Mouse (Mus musculus) MEL (cell line): ENCODE measurements around the gene Slc2a4. TPM values are rescaled to one million over a fixed set of nuclear protein-coding genes. Genes with fewer than 3 reads are reported as not detected.

Experiments used
- DNase-seq: peaks from one replicate; pipeline ENCODE4 v3.0.0; 2011; ENCODE audit warnings: low read depth, low spot score
- H3K27ac ChIP-seq: 2 replicates; pipeline ENCODE4 v1.5.1; 2012; ENCODE audit warnings: low read depth, mild to moderate bottlenecking, control low read depth, low read length, moderate library complexity; ENCODE audit not compliant: control insufficient read depth
- H3K27me3 ChIP-seq, 2 experiments: fragments of 150-350 bp in 1 of 2; sonication (generic) in 1 of 2; 2 replicates each; pipeline ENCODE4 v1.6.1; 2012; ENCODE audit warnings: low read length in 2 of 2, mild to moderate bottlenecking in 2 of 2, improper control_type of control experiment in 1 of 2, moderate library complexity in 1 of 2; ENCODE audit not compliant: insufficient read depth in 2 of 2, control insufficient read depth in 1 of 2
- H3K36me3 ChIP-seq, 2 experiments: 2 replicates each; pipeline ENCODE4 v1.6.1; 2012 to 2014; ENCODE audit warnings: low read length in 2 of 2, improper control_type of control experiment in 1 of 2, inconsistent platforms in 1 of 2, mild to moderate bottlenecking in 1 of 2; ENCODE audit not compliant: insufficient read depth in 2 of 2, control insufficient read depth in 1 of 2
- H3K4me1 ChIP-seq, 2 experiments: fragments of 150-350 bp in 1 of 2; sonication (generic) in 1 of 2; 2 replicates each; pipeline ENCODE4 v1.6.1; 2012; ENCODE audit warnings: low read length in 2 of 2, improper control_type of control experiment in 1 of 2, mild to moderate bottlenecking in 1 of 2; ENCODE audit not compliant: insufficient read depth in 2 of 2, control insufficient read depth in 1 of 2
- H3K4me3 ChIP-seq, 2 experiments: fragments of 150-350 bp in 1 of 2; sonication (generic) in 1 of 2; 2 replicates each; pipeline ENCODE4 v1.5.1; 2012; ENCODE audit warnings: low read depth in 2 of 2, low read length in 2 of 2, mild to moderate bottlenecking in 2 of 2, moderate library complexity in 2 of 2, control low read depth in 1 of 2, improper control_type of control experiment in 1 of 2; ENCODE audit not compliant: control insufficient read depth in 1 of 2, insufficient read depth in 1 of 2
- H3K79me2 ChIP-seq: 2 replicates; pipeline ENCODE4 v1.6.1; 2012; ENCODE audit warnings: mild to moderate bottlenecking, low read length, moderate library complexity; ENCODE audit not compliant: control insufficient read depth, poor library complexity, insufficient read depth
- H3K9ac ChIP-seq: 2 replicates; pipeline ENCODE4 v1.6.1; 2012; ENCODE audit warnings: low read depth, mild to moderate bottlenecking, control low read depth, low read length, moderate library complexity; ENCODE audit not compliant: control insufficient read depth, poor library complexity, severe bottlenecking
- H3K9me3 ChIP-seq: fragments of 150-350 bp; sonication (generic); replicated peaks from 2 replicates; pipeline ENCODE4 v1.6.1; 2012; ENCODE audit warnings: mild to moderate bottlenecking, low read length, improper control_type of control experiment, moderate library complexity; ENCODE audit not compliant: insufficient read depth
- BHLHE40 ChIP-seq: IDR thresholded peaks from 2 replicates; pipeline ENCODE4 v1.6.1; 2012; ENCODE audit warnings: low read depth, mild to moderate bottlenecking, inconsistent platforms, low read length, improper control_type of control experiment, borderline replicate concordance
- CHD1 ChIP-seq: IDR thresholded peaks from 2 replicates; pipeline ENCODE4 v1.6.1; 2012; ENCODE audit warnings: low read depth, mild to moderate bottlenecking, inconsistent platforms, low read length, improper control_type of control experiment
- CHD2 ChIP-seq: IDR thresholded peaks from 2 replicates; pipeline ENCODE4 v1.6.1; 2011; ENCODE audit warnings: low read length, improper control_type of control experiment
- CTCF ChIP-seq, 3 experiments: IDR thresholded peaks in 2 of 3; conservative IDR thresholded peaks in 1 of 3; 2 replicates each; pipeline ENCODE4 v1.5.1; 2011 to 2012; ENCODE audit warnings: low read length in 3 of 3, low read depth in 2 of 3, mild to moderate bottlenecking in 2 of 3, improper control_type of control experiment in 1 of 3, inconsistent platforms in 1 of 3, mixed read lengths in 1 of 3, moderate library complexity in 1 of 3; ENCODE audit not compliant: control insufficient read depth in 1 of 3, insufficient read depth in 1 of 3, poor library complexity in 1 of 3, severe bottlenecking in 1 of 3
- E2F4 ChIP-seq: IDR thresholded peaks from 2 replicates; pipeline ENCODE4 v1.6.1; 2011; ENCODE audit warnings: low read depth, low read length, improper control_type of control experiment, borderline replicate concordance
- EP300 ChIP-seq, 2 experiments: IDR thresholded peaks; 2 replicates each; pipeline ENCODE4 v1.6.1; 2011; ENCODE audit warnings: improper control_type of control experiment in 2 of 2, low read length in 2 of 2, low read depth in 1 of 2, mild to moderate bottlenecking in 1 of 2
- GABPA ChIP-seq: IDR thresholded peaks from 2 replicates; pipeline ENCODE4 v1.6.1; 2012; ENCODE audit warnings: low read depth, mild to moderate bottlenecking, inconsistent platforms, low read length, improper control_type of control experiment, moderate library complexity
- GATA1 ChIP-seq: IDR thresholded peaks from 2 replicates; pipeline ENCODE4 v1.6.1; 2011; ENCODE audit warnings: low read depth, low read length, improper control_type of control experiment
- HCFC1 ChIP-seq: IDR thresholded peaks from 2 replicates; pipeline ENCODE4 v1.6.1; 2012; ENCODE audit warnings: low read depth, mild to moderate bottlenecking, inconsistent platforms, low read length, improper control_type of control experiment, moderate library complexity
- MXI1 ChIP-seq: IDR thresholded peaks from 2 replicates; pipeline ENCODE4 v1.6.1; 2011; ENCODE audit warnings: mild to moderate bottlenecking, low read depth, low read length, improper control_type of control experiment
- NRF1 ChIP-seq: IDR thresholded peaks from 2 replicates; pipeline ENCODE4 v1.6.1; 2014; ENCODE audit warnings: low read depth, mild to moderate bottlenecking, inconsistent platforms, low read length, improper control_type of control experiment, moderate library complexity; ENCODE audit not compliant: poor library complexity, insufficient read depth, severe bottlenecking
- POLR2A ChIP-seq, 2 experiments: IDR thresholded peaks; 2 replicates each; pipeline ENCODE4 v1.6.1; 2011 to 2012; ENCODE audit warnings: low read length in 2 of 2, mild to moderate bottlenecking in 2 of 2, control low read depth in 1 of 2, improper control_type of control experiment in 1 of 2, low read depth in 1 of 2, moderate library complexity in 1 of 2; ENCODE audit not compliant: control insufficient read depth in 1 of 2, insufficient read depth in 1 of 2, poor library complexity in 1 of 2
- POLR2AphosphoS2 ChIP-seq: IDR thresholded peaks from 2 replicates; pipeline ENCODE4 v1.6.1; 2011; ENCODE audit warnings: low read length, improper control_type of control experiment
- POLR2AphosphoS5 ChIP-seq: IDR thresholded peaks from 2 replicates; pipeline ENCODE4 v1.6.1; 2012; ENCODE audit warnings: low read depth, borderline replicate concordance, mild to moderate bottlenecking, inconsistent platforms, low read length, moderate library complexity, mixed read lengths
- RCOR1 ChIP-seq: IDR thresholded peaks from 2 replicates; pipeline ENCODE4 v1.6.1; 2012; ENCODE audit warnings: low read depth, mild to moderate bottlenecking, inconsistent platforms, low read length, improper control_type of control experiment
- SIN3A ChIP-seq: IDR thresholded peaks from 2 replicates; pipeline ENCODE4 v1.6.1; 2012; ENCODE audit warnings: low read length, improper control_type of control experiment, inconsistent platforms
- TAL1 ChIP-seq: IDR thresholded peaks from 2 replicates; pipeline ENCODE4 v1.6.1; 2012; ENCODE audit warnings: mild to moderate bottlenecking, inconsistent platforms, low read length, moderate library complexity, mixed read lengths
- TBP ChIP-seq: IDR thresholded peaks from 2 replicates; pipeline ENCODE4 v1.8.0; 2011; ENCODE audit warnings: low read depth, low read length, improper control_type of control experiment
- TCF12 ChIP-seq: IDR thresholded peaks from 2 replicates; pipeline ENCODE4 v1.6.1; 2014; ENCODE audit warnings: low read depth, mild to moderate bottlenecking, inconsistent platforms, low read length, improper control_type of control experiment, moderate library complexity
- ZMIZ1 ChIP-seq: IDR thresholded peaks from 2 replicates; pipeline ENCODE4 v1.6.1; 2012; ENCODE audit warnings: low read depth, mild to moderate bottlenecking, inconsistent platforms, low read length, improper control_type of control experiment, moderate library complexity
- polyA plus RNA-seq, 2 experiments: library from polyadenylated mRNA; stranded (reverse) in 1 of 2; unstranded in 1 of 2; fragments of >175 nt in 1 of 2; fragments of >200 nt in 1 of 2; gene quantifications; 2 replicates each; pipeline versions ENCODE4 v1.2.1 to v1.2.4; 2012; ENCODE audit warnings: low replicate concordance in 2 of 2, low read depth in 1 of 2; ENCODE audit not compliant: insufficient read length in 2 of 2, insufficient read depth in 1 of 2, missing spikeins in 1 of 2
- total RNA-seq: library from RNA; depleted of rRNA; stranded (reverse); fragments of 300-350 nt; gene quantifications from 2 replicates; pipeline ENCODE4 v1.2.3, GENCODE M21; 2012

Gene Slc2a4
- total and polyA plus RNA-seq, 3 experiments = 0.12 to 0.19 TPM; not detected in 1

DNA sequence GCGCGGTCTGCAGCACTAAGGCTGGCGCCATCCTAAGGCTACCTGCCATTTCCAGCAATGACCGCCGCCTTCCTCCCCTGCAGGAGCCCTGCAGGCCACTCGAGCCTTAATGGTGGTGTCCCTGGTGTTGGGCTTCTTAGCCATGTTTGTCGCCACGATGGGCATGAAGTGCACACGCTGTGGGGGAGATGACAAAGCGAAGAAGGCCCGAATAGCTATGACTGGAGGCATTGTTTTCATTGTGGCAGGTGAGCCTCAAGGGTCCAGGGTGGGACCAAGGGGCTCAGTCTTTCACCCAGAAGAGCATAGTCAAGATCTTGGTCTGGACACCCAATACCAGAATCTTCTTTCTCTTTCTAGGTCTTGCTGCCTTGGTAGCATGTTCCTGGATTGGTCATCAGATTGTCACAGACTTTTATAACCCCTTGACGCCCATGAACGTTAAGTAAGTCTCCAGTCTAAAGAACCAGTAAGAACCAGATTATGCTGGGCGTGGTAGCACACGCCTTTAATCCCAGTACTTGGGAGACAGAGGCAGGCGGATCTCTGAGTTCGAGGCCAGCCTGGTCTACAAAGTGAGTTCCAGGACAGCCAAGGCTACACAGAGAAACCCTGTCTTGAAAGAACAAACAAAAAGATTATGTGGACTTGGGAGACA lies 19.0 kb upstream of the Slc2a4 start:
- peak overlapping the region; percentile 26 to 31; a peak in 3 of 4 replicates for H3K4me3 ChIP-seq
- TF ChIP-seq HCFC1 (0 out of 2 replicates have a peak, but pooled peaks have one; percentile 8), POLR2AphosphoS2 (peak; percentile 77), NRF1 (no peak)
- TF ChIP-seq, all 39 proteins: peak for 2
- no peaks in the 10 kb centered on the region for H3K79me2 ChIP-seq
- peaks cover 4 to 9% of the 10 kb centered on the region in 2 experiments for H3K36me3 ChIP-seq
- H3K4me1 ChIP-seq = peaks cover 0 to 5% of the 10 kb centered on the region in 2 experiments; a peak in 2 of 4 replicates
- H3K9ac ChIP-seq = peak overlapping the region; percentile 45
- H3K27me3 ChIP-seq = no peaks in the 10 kb centered on the region
- no peak for DNase-seq
- no peaks in the 10 kb centered on the region for H3K9me3 ChIP-seq
- H3K27ac ChIP-seq = no peak overlapping the region

DNA sequence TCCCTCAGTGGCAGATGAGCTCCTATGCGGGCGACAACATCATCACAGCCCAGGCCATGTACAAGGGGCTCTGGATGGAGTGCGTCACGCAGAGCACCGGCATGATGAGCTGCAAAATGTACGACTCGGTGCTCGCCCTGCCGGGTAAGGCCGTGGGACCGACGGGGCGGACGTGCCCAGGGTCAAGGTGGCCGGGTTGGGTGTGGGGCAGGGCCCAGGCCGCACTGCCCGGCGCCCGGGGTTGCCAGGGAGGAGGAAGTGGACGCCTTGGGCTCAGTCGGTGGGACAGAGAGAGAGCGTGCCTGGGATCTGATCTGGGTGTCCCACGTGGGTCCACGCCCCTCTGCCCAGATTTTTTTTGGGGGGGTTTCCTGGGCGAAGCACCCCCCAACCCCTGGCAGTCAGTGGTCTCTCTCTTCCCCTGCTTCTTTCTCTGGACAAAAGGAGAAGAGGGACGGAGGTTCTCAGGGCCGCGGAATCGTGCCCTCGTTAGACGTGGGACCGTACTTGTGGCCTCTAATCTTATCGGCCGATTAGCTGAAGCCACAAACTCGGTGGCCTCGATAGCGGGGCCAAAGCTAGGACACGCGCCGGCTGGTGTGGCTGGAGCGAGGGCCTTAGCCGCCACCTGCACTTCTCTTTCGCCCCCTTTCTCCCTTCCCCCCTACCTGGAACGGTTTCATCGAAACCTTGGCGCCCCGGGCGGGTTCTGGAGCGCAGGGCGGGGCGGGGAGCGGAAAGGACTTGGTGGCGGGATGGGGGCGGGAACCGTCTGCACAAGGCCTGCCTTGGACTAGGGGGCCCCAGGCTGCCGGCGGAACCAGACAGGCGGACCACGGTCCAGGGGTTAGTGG lies 18.2 kb upstream of the Slc2a4 start:
- H3K4me3 ChIP-seq = peak overlapping the region; percentile 26 to 31; a peak in 3 of 4 replicates
- H3K79me2 ChIP-seq = no peaks in the 10 kb centered on the region
- H3K27ac ChIP-seq = no peak overlapping the region
- H3K36me3 ChIP-seq = peaks cover 4 to 6% of the 10 kb centered on the region in 2 experiments
- TF ChIP-seq EP300 (IDR thresholded peaks at IDR 0.05; ENCODE audit: low read depth in 1 of 2, low read length in 2 of 2) (peak in 1 of 2 experiments; percentile 56; a peak in 2 of 4 replicates), MXI1 (no peak), HCFC1 (0 out of 2 replicates have a peak, but pooled peaks have one; percentile 0), CHD2 (no peak), NRF1 (no peak), CHD1 (no peak), RCOR1 (peak; percentile 54; the same call in 1 of the 2 replicates), E2F4 (no peak), TAL1 (no peak), ZMIZ1 (no peak), GABPA (no peak), POLR2AphosphoS5 (0 out of 2 replicates have a peak, but pooled peaks have one; percentile 71), CTCF (IDR thresholded peaks at IDR 0.05 in 2 of 3, conservative IDR thresholded peaks at IDR 0.05 in 1 of 3; ENCODE audit: control insufficient read depth in 1 of 3, insufficient read depth in 1 of 3, low read depth in 2 of 3, low read length in 3 of 3, poor library complexity in 1 of 3, severe bottlenecking in 1 of 3) (no peak), TCF12 (peak; percentile 49; the same call in 1 of the 2 replicates), POLR2A (IDR thresholded peaks at IDR 0.05; ENCODE audit: control insufficient read depth in 1 of 2, insufficient read depth in 1 of 2, low read depth in 1 of 2, low read length in 2 of 2, poor library complexity in 1 of 2) (no peak), GATA1 (peak; percentile 48), BHLHE40 (0 out of 2 replicates have a peak, but pooled peaks have one; percentile 15), SIN3A (no peak), TBP (no peak)
- TF ChIP-seq, all 39 proteins: peak for 7
- Histone ChIP-seq H3K27me3 (no peaks in the 10 kb centered on the region), H3K9ac (peak overlapping the region; percentile 45), H3K9me3 (no peaks in the 10 kb centered on the region), H3K4me1 (peaks cover 0 to 10% of the 10 kb centered on the region in 2 experiments; a peak in 3 of 4 replicates)
- DNase-seq = peak; percentile 62
